Mouse (Mus musculus): ENCODE data around the gene Ntrk2.

GRCm38 (mm10) chr13:58927656-58928226, 121.4 kb downstream of the Ntrk2 start:
- TF ChIP-seq CTCF (conservative IDR thresholded peaks at IDR 0.05; ENCODE audit: low read length) = no peak
- no peak for TF ChIP-seq NANOG (IDR thresholded peaks at IDR 0.05; ENCODE audit: borderline replicate concordance, low read length)

Measured in E14TG2a.4 (cell line).